Mouse (Mus musculus) liver, postnatal 0 days (tissue): ENCODE measurements around the gene Stk26. TPM values are rescaled to one million over a fixed set of nuclear protein-coding genes. Genes with fewer than 3 reads are reported as not detected.
A peak's percentile ranks its signal among the peaks of the same experiment; 100 is the strongest.

Experiments
- ATAC-seq: fragments of 200-750 bp; cut with Nextera tagmentation; 2 replicates; pipeline ENCODE4 v1.8.0; 2017; ENCODE audit warnings: mild to moderate bottlenecking, moderate library complexity
- DNase-seq: peaks from one replicate; pipeline ENCODE4 v3.0.0-alpha.2; 2016
- H3K27ac ChIP-seq: fragments of 300-500 bp; sonication (generic); 2 replicates; pipeline ENCODE4 v1.5.1; 2014; ENCODE audit warnings: antibody characterized with exemption, moderate library complexity, mild to moderate bottlenecking, low read depth
- H3K27me3 ChIP-seq: fragments of 300-500 bp; sonication (generic); 2 replicates; pipeline ENCODE4 v1.6.1; 2014; ENCODE audit warnings: low read length, control low read depth, mixed read lengths; ENCODE audit not compliant: insufficient read depth
- H3K36me3 ChIP-seq: fragments of 300-500 bp; sonication (generic); replicated peaks from 2 replicates; pipeline ENCODE4 v1.6.1; 2014; ENCODE audit warnings: mild to moderate bottlenecking, control low read depth, low read length, moderate library complexity, mixed read lengths; ENCODE audit not compliant: insufficient read depth
- H3K4me1 ChIP-seq: fragments of 300-500 bp; sonication (generic); 2 replicates; pipeline ENCODE4 v1.6.1; 2014; ENCODE audit warnings: antibody characterized with exemption, mild to moderate bottlenecking, control low read depth; ENCODE audit not compliant: insufficient read depth
- H3K4me2 ChIP-seq: fragments of 300-500 bp; sonication (generic); 2 replicates; pipeline ENCODE4 v1.6.1; 2014; ENCODE audit warnings: low read depth, mild to moderate bottlenecking, low read length, moderate library complexity, mixed read lengths
- H3K4me3 ChIP-seq: fragments of 300-500 bp; sonication (generic); 2 replicates; pipeline ENCODE4 v1.5.1; 2014; ENCODE audit warnings: low read depth, low read length
- H3K9ac ChIP-seq: fragments of 300-500 bp; sonication (generic); replicated peaks from 2 replicates; pipeline ENCODE4 v1.6.1; 2014; ENCODE audit warnings: mild to moderate bottlenecking, moderate library complexity
- H3K9me3 ChIP-seq: fragments of 300-500 bp; sonication (generic); 2 replicates; pipeline ENCODE4 v1.6.1; 2016; ENCODE audit warnings: mild to moderate bottlenecking, control low read depth, low read length, mixed read lengths
- CTCF ChIP-seq: sonication (generic); IDR thresholded peaks from 2 replicates; pipeline ENCODE4 v1.5.1; 2016; ENCODE audit warnings: antibody characterized with exemption, low read depth
- EP300 ChIP-seq: IDR thresholded peaks from 2 replicates; pipeline ENCODE4 v1.6.1; 2016; ENCODE audit warnings: antibody characterized with exemption, low read depth, mild to moderate bottlenecking
- WGBS: fragments of 180-500 bp; shearing (Covaris S2); extraction: QIAGEN DNeasy Blood & Tissue Kit; methylation state at CpG from one replicate; pipeline ENCODE4 v1.1.7; 2014; ENCODE audit not compliant: insufficient replicate concordance; 5-methylcytosine and 5-hydroxymethylcytosine counted together
- polyA plus RNA-seq: library from polyadenylated mRNA; unstranded; fragments of >200 nt; fragmentation: Nextera tagmentation; extraction: Ambion mirVana; gene quantifications from 2 replicates; pipeline ENCODE4 v1.2.1, GENCODE M21; 2015

The Stk26 gene
- polyA plus RNA-seq, 1 experiment from 2014 or later, result 3.9 TPM

DNA sequence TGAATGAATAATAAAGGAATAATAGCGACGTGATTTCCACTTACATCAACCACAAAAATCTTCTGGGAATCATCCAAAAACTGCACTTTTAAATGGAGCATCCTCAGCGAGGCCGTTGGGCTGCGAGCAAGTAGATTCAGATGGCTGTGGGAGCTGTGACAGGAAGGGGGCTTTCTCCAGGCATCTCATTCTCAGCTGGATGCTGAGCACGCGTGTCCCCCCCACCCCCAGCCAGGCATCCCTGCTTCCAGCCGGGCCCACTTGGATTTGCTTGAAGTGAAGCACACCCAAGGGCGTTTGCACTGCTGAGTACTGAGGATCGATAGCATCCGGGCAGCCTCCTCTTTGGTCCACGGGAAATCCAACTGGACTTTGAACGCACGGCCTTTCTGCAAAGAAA, 101.8 kb downstream of the Stk26 start, which contains the start of gene Frmd7:
TSS of gene Frmd7 (minus strand) at position 101 of the 400 bp plus-strand sequence.
- H3K4me2 ChIP-seq, result no peak within 1 kb of the TSS
- no peak within 1 kb of the TSS for H3K27ac ChIP-seq
- DNase-seq (peak; percentile 16), ATAC-seq (no peak)
- no peak within 1 kb of the TSS for H3K4me3 ChIP-seq
- 72% methylated on average over 14 of the region's 14 CpGs for WGBS
- H3K36me3 ChIP-seq, result no peaks in the 10 kb centered on the region
- H3K9ac ChIP-seq, result no peak within 1 kb of the TSS
- no peaks in the 10 kb centered on the region for H3K4me1 ChIP-seq
- H3K9me3 ChIP-seq, result no peaks in the 10 kb centered on the region
- TF ChIP-seq CTCF (no peak), EP300 (no peak)
- H3K27me3 ChIP-seq, result no peaks in the 10 kb centered on the region

Other genes with a start within 250 kb of the Stk26 start
- gene Frmd7, start 101.7 kb downstream of the Stk26 start, polyA plus RNA-seq, result not detected in 2 replicates
- 8.5 and 9.5 TPM in 2 replicates for gene Rap2c, start 177.0 kb downstream of the Stk26 start, polyA plus RNA-seq